Mouse (Mus musculus) ES-E14 (cell line): ENCODE data around the gene Plekho2.

Experiments
- CHD2 ChIP-seq: IDR thresholded peaks from 2 replicates; pipeline ENCODE4 v1.6.1; 2014; ENCODE audit warnings: mild to moderate bottlenecking, low read depth, low read length, inconsistent platforms
- ZC3H11A ChIP-seq: IDR thresholded peaks from 2 replicates; pipeline ENCODE4 v1.6.1; 2012; ENCODE audit warnings: low read depth, mild to moderate bottlenecking, inconsistent platforms, low read length, borderline replicate concordance
- ZNF384 ChIP-seq: IDR thresholded peaks from 2 replicates; pipeline ENCODE4 v1.6.1; 2012; ENCODE audit warnings: low read depth, low read length, inconsistent platforms

DNA sequence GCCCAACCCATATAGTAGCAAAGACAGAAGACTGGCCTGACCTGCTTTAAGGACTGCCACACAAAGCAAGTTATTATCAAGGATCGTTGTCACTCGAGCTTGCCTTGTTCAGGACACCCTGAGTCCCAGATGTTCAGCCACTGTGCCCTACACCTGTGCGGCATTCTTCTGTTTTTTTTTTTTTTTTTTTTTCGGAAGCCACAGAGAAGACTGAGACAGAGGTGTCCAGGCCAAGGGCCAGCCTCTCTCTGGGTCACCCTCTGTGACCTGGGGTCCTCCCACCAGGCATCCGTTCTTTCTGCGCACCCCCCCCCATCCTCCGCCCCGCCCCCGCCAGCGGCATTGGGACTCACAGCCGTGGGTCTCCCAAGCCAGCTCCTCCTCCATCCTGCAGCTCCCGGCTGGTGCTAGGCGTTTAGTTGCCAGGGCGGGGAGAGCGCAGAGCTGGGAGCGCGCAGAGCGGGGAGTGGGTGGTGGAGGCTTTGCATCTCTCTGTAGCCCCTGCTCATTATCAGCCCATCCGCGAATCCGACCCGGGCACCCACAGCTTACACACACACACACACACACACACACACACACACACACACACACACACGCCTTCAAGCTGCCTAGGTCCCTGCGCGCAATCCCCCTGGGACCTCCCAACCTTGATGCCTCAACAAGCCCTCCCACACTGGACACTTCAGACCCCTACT, 59.9 kb downstream of the Plekho2 start, which contains the start of gene Ankdd1a:
- TF ChIP-seq ZC3H11A, result no peak
- no peak for TF ChIP-seq CHD2
- no peak for TF ChIP-seq ZNF384
